Mouse (Mus musculus): ENCODE results near the gene Trim30a. TPM values are rescaled to one million over a fixed set of nuclear protein-coding genes. Genes with fewer than 3 reads are reported as not detected.
A peak's percentile ranks its signal among the peaks of the same experiment; 100 is the strongest.
"Not testable (repeated sequence)": the region's sequence is repeated elsewhere in the genome, so short reads cannot be mapped to it uniquely, and the experiment has no call there.

Trim30a gene
- 1.5 and 1.8 TPM in 2 replicates for polyA plus RNA-seq (2015; fragmentation: Nextera tagmentation; extraction: Ambion mirVana)

DNA sequence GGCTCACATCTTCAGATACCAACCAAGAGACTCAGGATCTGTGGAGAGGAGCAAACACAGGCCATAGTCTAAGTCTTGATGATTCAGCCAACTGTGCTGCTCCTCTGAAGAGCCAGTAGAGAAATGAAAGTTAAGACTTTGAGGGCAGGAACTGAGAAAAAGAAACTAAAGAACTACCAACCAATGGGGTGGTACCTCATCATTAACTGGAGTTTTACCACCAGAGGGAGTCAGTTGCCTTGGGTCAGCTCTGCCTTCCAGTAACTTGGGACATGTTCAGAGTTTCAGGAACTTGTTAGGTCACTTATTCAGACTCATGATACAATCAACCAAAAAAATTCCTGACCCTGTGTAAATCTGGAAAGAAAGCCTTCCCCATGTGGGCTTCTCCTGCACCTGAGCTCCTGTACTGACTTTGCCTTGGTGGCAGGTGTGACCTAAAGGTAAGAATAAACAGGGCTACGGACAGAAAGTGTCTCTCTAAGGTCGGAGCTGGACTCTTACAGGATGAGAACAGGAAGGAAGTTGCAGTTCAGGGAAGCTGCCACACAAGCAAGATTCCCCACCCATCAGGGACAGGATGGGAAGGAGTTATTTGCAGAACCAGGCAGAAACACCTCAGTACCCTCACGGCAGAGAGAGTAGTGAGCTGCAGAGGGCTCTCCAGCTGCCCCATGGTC is at the start of gene Trim30a:
Gene Trim30a (minus strand): TSS at position 129 of the 680 bp plus-strand sequence.
- Histone ChIP-seq H3K4me1 (replicated peaks) (no peaks in the 10 kb centered on the region), H3K9me3 (no peaks in the 10 kb centered on the region), H3K4me2 (replicated peaks) (no peak within 1 kb of the TSS), H3K27ac (no peak within 1 kb of the TSS), H3K9ac (no peak within 1 kb of the TSS), H3K4me3 (replicated peaks) (no peak within 1 kb of the TSS), H3K27me3 (replicated peaks) (no peaks in the 10 kb centered on the region), H3K36me3 (no peaks in the 10 kb centered on the region)
- peak; percentile 80 for ATAC-seq
- WGBS: 65% methylated on average over 3 of the region's 3 CpGs

DNA sequence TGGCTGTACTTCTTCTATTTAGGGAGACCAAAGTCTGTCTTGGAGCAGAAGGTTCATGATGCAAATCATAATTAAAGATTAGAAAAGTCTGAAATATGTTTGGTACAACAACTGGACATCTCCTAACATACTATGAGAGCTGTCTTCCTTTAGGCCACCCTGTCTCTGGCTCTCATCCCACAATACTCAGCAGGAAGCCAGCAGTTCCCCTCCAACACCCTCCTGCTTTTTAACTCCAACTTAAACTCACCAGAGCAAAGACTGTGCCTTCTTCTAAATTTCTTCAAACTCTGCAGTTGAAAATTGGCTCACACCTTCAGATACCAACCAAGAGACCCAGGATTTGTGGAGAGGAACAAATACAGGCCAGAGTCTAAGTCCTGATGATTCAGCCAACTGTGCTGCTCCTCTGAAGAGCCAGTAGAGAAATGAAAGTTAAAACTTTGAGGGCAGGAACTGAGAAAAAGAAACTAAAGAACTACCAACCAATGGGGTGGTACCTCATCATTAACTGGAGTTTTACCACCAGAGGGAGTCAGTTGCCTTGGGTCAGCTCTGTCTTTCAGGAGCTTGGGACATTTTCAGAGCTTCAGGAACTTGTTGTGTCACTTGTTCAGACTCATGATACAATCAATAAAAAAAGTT is 42.5 kb upstream of the Trim30a start, which contains the start of gene Trim30d:
Gene Trim30d (minus strand): TSS at position 429 of the 645 bp plus-strand sequence.
- not testable (repeated sequence) for H3K4me2 ChIP-seq (replicated peaks); H3K9me3 ChIP-seq; H3K4me3 ChIP-seq (replicated peaks); H3K36me3 ChIP-seq; H3K4me1 ChIP-seq (replicated peaks); H3K9ac ChIP-seq; H3K27ac ChIP-seq; H3K27me3 ChIP-seq (replicated peaks)
- ATAC-seq: peak; percentile 80

DNA sequence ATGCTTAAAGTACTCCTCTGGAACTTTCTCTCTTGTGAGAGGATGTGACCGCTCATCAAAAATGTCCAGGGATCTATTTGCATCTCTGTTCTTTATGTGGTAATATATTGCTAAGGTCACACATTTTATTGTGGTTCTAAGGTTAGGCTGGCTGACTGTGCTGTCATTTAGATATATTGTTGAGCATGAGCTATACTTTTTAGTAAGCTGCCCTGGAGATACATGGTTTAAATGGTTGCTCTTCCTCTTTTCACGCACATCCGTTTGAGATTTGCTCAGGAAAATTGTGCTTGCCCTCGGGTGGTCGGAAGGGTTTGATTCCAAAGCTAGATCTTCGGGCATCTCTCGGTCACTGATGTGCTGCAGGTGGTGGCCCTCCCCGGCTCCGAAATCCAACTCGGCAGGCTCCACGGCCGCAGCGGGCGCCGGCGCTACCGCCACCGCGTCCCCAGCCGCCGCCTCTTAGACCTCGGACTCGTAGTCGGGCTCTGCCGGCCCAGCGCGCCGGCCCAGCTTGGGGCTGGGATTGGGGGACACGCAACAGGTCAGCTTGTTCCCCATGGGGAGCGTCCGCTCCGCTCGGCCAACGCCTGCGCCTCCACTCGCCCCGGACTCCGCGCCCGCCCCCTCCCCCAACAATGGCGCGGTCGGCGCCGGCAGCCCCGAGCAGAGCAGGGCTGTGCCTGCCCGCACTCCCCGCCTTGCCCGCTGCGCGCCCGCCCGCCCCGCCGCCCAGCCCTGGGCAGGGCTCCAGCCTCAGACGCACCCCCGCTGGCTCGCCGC is 36.8 kb upstream of the Trim30a start:
- no peaks in the 10 kb centered on the region for H3K36me3 ChIP-seq
- 2% methylated on average over 59 of the region's 59 CpGs for WGBS
- no peak overlapping the region for H3K27ac ChIP-seq
- ATAC-seq: peak; percentile 99
- H3K27me3 ChIP-seq (replicated peaks): no peaks in the 10 kb centered on the region
- H3K4me3 ChIP-seq (replicated peaks): peak overlapping the region; percentile 54
- H3K9ac ChIP-seq: peak overlapping the region; percentile 41
- H3K9me3 ChIP-seq: no peaks in the 10 kb centered on the region
- H3K4me1 ChIP-seq (replicated peaks): no peaks in the 10 kb centered on the region
- peak overlapping the region; percentile 77 for H3K4me2 ChIP-seq (replicated peaks)

DNA sequence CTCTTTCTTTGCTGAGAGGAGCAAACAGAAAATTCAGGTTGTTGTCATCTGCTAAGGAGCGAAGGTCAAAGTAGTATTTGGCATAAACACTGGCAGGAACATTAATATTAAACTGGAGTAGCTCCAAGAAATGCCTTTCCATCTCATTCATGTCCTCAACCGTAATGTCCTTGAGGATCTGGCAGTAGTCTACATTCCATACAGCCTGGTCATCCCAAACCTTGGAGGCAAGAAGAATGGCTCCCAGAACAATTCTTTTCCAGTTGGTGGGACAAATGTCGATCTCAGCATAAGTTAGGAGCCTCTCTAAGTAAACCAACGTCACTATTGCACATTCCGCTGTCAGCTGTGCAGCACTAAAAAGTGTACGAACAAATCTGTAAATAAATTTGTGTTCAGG is 36.2 kb upstream of the Trim30a start:
- H3K4me1 ChIP-seq (replicated peaks); H3K9ac ChIP-seq; H3K4me3 ChIP-seq (replicated peaks); H3K4me2 ChIP-seq (replicated peaks); H3K9me3 ChIP-seq; H3K27ac ChIP-seq; H3K27me3 ChIP-seq (replicated peaks); H3K36me3 ChIP-seq; ATAC-seq: not testable (repeated sequence)
- WGBS: 41% methylated on average over 6 of the region's 6 CpGs

DNA sequence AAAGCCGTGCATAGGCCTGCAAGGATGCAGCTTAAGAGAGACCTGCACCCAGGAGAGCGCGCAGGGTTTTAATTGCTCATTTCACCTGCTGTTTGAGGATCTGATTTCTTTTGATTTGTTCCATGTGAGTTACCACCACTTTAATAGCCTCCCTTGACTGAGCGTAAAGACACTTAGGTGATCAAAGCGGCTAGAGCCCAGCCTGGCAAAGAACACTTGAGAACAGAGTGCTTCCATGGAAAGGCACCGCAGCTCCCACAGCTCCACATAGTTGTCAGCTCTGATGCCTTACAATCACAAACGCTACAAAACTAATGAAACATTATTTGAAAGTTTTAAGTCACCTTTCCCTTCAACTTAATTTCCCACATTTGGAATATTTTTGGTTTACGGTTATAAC is 34.5 kb upstream of the Trim30a start:
- H3K4me3 ChIP-seq (replicated peaks); H3K27ac ChIP-seq; H3K27me3 ChIP-seq (replicated peaks); H3K36me3 ChIP-seq; H3K4me2 ChIP-seq (replicated peaks); H3K9me3 ChIP-seq; H3K9ac ChIP-seq; H3K4me1 ChIP-seq (replicated peaks); ATAC-seq: not testable (repeated sequence)
- WGBS: 81% methylated on average over 6 of the region's 8 CpGs

GRCm38 (mm10) chr7:104445961-104446645 is 18.9 kb downstream of the Trim30a start:
- no peak overlapping the region for H3K4me2 ChIP-seq (replicated peaks)
- H3K27ac ChIP-seq: no peak overlapping the region
- H3K27me3 ChIP-seq (replicated peaks): no peaks in the 10 kb centered on the region
- H3K9ac ChIP-seq: no peak overlapping the region
- 63% methylated on average over 2 of the region's 2 CpGs for WGBS
- no peak overlapping the region for H3K4me3 ChIP-seq (replicated peaks)
- no peaks in the 10 kb centered on the region for H3K9me3 ChIP-seq
- H3K36me3 ChIP-seq: no peaks in the 10 kb centered on the region
- peak; percentile 61 for ATAC-seq
- H3K4me1 ChIP-seq (replicated peaks): no peaks in the 10 kb centered on the region

- Histone ChIP-seq H3K4me1 (replicated peaks) (no peaks in the 10 kb centered on the region), H3K4me3 (replicated peaks) (no peak overlapping the region), H3K9me3 (no peaks in the 10 kb centered on the region), H3K27ac (no peak overlapping the region), H3K36me3 (no peaks in the 10 kb centered on the region), H3K9ac (no peak overlapping the region), H3K27me3 (replicated peaks) (no peaks in the 10 kb centered on the region), H3K4me2 (replicated peaks) (no peak overlapping the region)
- no peak for ATAC-seq
- WGBS: 89% methylated on average over 3 of the region's 3 CpGs
Measured at GRCm38 (mm10) chr7:104404460-104404950, 60.5 kb downstream of the Trim30a start.

- Histone ChIP-seq H3K36me3 (no peaks in the 10 kb centered on the region), H3K27me3 (replicated peaks) (no peaks in the 10 kb centered on the region), H3K4me3 (replicated peaks) (no peak overlapping the region), H3K4me2 (replicated peaks) (no peak overlapping the region), H3K9me3 (no peaks in the 10 kb centered on the region), H3K4me1 (replicated peaks) (no peaks in the 10 kb centered on the region), H3K27ac (no peak overlapping the region), H3K9ac (no peak overlapping the region)
- ATAC-seq: no peak
Measured at GRCm38 (mm10) chr7:104401140-104401539, 63.9 kb downstream of the Trim30a start.

DNA sequence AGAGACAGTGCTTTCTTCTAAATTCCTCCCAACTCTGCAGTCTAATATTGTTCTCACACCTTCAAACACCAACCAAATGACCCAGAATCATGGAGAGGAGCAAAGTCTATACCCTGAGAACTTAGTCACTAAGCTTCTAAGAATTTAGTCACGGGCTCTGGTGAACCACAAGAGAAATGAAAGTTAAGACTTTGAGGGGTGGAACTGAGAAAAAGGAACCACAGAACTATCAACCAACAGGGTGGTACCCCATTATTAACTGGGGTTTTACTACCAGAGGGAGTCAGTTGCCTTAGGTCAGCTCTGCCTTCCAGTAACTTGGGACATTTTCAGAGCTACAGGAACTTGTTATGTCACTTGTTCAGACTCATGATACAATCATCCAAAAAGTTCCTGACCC is 64.3 kb downstream of the Trim30a start, which contains the start of gene Trim30c:
Gene Trim30c (minus strand): TSS at position 140 of the 400 bp plus-strand sequence.
- H3K4me1 ChIP-seq (replicated peaks): no peaks in the 10 kb centered on the region
- no peaks in the 10 kb centered on the region for H3K36me3 ChIP-seq
- H3K9ac ChIP-seq: no peak within 1 kb of the TSS
- no peak for ATAC-seq
- no peak within 1 kb of the TSS for H3K4me2 ChIP-seq (replicated peaks)
- no peaks in the 10 kb centered on the region for H3K9me3 ChIP-seq
- WGBS: 88% methylated on average over 1 of the region's 1 CpGs
- H3K27ac ChIP-seq: no peak within 1 kb of the TSS
- no peaks in the 10 kb centered on the region for H3K27me3 ChIP-seq (replicated peaks)
- H3K4me3 ChIP-seq (replicated peaks): no peak within 1 kb of the TSS

GRCm38 (mm10) chr7:104398492-104398891 is 66.5 kb downstream of the Trim30a start:
- WGBS: 86% methylated on average over 1 of the region's 1 CpGs
- no peaks in the 10 kb centered on the region for H3K9me3 ChIP-seq
- H3K4me1 ChIP-seq (replicated peaks): no peaks in the 10 kb centered on the region
- no peak overlapping the region for H3K27ac ChIP-seq
- ATAC-seq: no peak
- no peak overlapping the region for H3K4me3 ChIP-seq (replicated peaks)
- H3K36me3 ChIP-seq: no peaks in the 10 kb centered on the region
- H3K27me3 ChIP-seq (replicated peaks): no peaks in the 10 kb centered on the region
- H3K9ac ChIP-seq: no peak overlapping the region
- H3K4me2 ChIP-seq (replicated peaks): no peak overlapping the region

- H3K36me3 ChIP-seq: no peaks in the 10 kb centered on the region
- H3K9me3 ChIP-seq: no peaks in the 10 kb centered on the region
- H3K4me1 ChIP-seq (replicated peaks): no peaks in the 10 kb centered on the region
- ATAC-seq: no peak
- H3K27ac ChIP-seq: no peak within 1 kb of the TSS
- H3K27me3 ChIP-seq (replicated peaks): no peaks in the 10 kb centered on the region
- no peak within 1 kb of the TSS for H3K9ac ChIP-seq
- no peak within 1 kb of the TSS for H3K4me2 ChIP-seq (replicated peaks)
- 72% methylated on average over 1 of the region's 1 CpGs for WGBS
- no peak within 1 kb of the TSS for H3K4me3 ChIP-seq (replicated peaks)
Measured at GRCm38 (mm10) chr7:104369736-104370414, 95.1 kb downstream of the Trim30a start, which contains the start of gene Trim30b. TSS of gene Trim30b (minus strand) at chr7:104369884.

All from intestine, embryonic 15.5 days (tissue).